8 mouse cellular contexts compared by ENCODE assay signal in the genomic region with DNA sequence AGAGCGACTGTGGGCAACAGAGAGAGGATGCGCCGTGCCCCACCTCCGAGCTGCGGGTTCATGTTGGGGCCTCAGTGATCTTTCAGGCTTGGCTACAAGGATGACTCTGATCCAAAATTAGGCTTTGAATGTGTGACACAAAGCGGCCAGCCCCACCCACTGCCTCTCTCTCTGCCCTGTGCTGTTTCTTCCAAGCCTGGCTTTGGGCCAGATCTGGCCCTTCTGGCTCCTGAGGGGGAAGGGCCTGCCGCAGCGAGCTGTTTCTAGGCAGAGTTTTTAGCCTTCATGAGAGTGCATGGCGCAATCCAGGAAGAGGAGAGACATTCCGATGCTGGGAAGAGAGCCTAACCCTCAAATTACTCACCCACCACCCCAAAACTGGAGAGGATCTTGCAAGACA.
DNase-seq lines count a peak whose midpoint lies in the region; ATAC-seq and TF ChIP-seq lines count a peak whose summit lies in the region.

No protein-coding gene starts in this region.

- H3K36me3 ChIP-seq in embryonic facial prominence, embryonic 10.5 days (replicated peaks): no peaks in the 10 kb centered on the region
- no peaks in the 10 kb centered on the region for H3K36me3 ChIP-seq in heart, adult 2 months (ENCODE audit: control insufficient read depth, insufficient read depth, low read length)
- H3K36me3 ChIP-seq in lung, embryonic 14.5 days (ENCODE audit: insufficient read depth): no peaks in the 10 kb centered on the region
- no peaks in the 10 kb centered on the region for H3K36me3 ChIP-seq in neural tube, embryonic 15.5 days

- H3K9me3 ChIP-seq in embryonic facial prominence, embryonic 10.5 days: no peaks in the 10 kb centered on the region
- H3K9me3 ChIP-seq in lung, embryonic 14.5 days (ENCODE audit: low read depth, low read length): no peaks in the 10 kb centered on the region
- no peaks in the 10 kb centered on the region for H3K9me3 ChIP-seq in neural tube, embryonic 15.5 days (replicated peaks)

- 0 out of 2 replicates have a peak, but pooled peaks have one; percentile 24 for TF ChIP-seq EP300 in heart, adult 2 months (IDR thresholded peaks at IDR 0.05; ENCODE audit: insufficient read depth, low read depth, low read length)

- ATAC-seq in lung, embryonic 14.5 days (ENCODE audit: insufficient read depth): peak; percentile 91
- peak; percentile 60 for ATAC-seq in neural tube, embryonic 15.5 days (ENCODE audit: low FRiP score)

- no peaks in the 10 kb centered on the region for H3K27me3 ChIP-seq in embryonic facial prominence, embryonic 10.5 days (replicated peaks; ENCODE audit: low read depth, poor library complexity, severe bottlenecking)
- H3K27me3 ChIP-seq in heart, adult 2 months (ENCODE audit: control insufficient read depth, insufficient read depth, low read length): no peaks in the 10 kb centered on the region
- H3K27me3 ChIP-seq in lung, embryonic 14.5 days (ENCODE audit: insufficient read depth, low read length): no peaks in the 10 kb centered on the region
- no peaks in the 10 kb centered on the region for H3K27me3 ChIP-seq in neural tube, embryonic 15.5 days (replicated peaks)

- peak overlapping the region; percentile 94 for H3K27ac ChIP-seq in embryonic facial prominence, embryonic 10.5 days (replicated peaks)
- H3K27ac ChIP-seq in heart, adult 2 months: peak overlapping the region; percentile 87
- H3K27ac ChIP-seq in lung, embryonic 14.5 days (ENCODE audit: low read depth): peak overlapping the region; percentile 98
- H3K27ac ChIP-seq in neural tube, embryonic 15.5 days (replicated peaks): peak overlapping the region; percentile 86

- TF ChIP-seq POLR2A in heart, adult 2 months (IDR thresholded peaks at IDR 0.05; ENCODE audit: insufficient read depth, low read depth, low read length): no peak

- intact Hi-C loops in left cerebral cortex, postnatal 14 days (cut with DNase I): no loop called here
- intact Hi-C loops in heart, adult 2 months (cut with DNase I): loop anchor here (5.0 kb wide), 1 partner anchor 78 kb away; no protein-coding TSS in a partner anchor

- H3K4me2 ChIP-seq in lung, embryonic 14.5 days: peak overlapping the region; percentile 53
- peak overlapping the region; percentile 49 for H3K4me2 ChIP-seq in neural tube, embryonic 15.5 days

- no peak overlapping the region for H3K9ac ChIP-seq in heart, adult 2 months (ENCODE audit: low read depth, low read length)
- no peak overlapping the region for H3K9ac ChIP-seq in lung, embryonic 14.5 days
- no peak overlapping the region for H3K9ac ChIP-seq in neural tube, embryonic 15.5 days (replicated peaks)

- peaks cover 36% of the 10 kb centered on the region for H3K4me1 ChIP-seq in embryonic facial prominence, embryonic 10.5 days
- H3K4me1 ChIP-seq in heart, adult 2 months (ENCODE audit: control insufficient read depth, insufficient read depth, low read length): peaks cover 8% of the 10 kb centered on the region
- H3K4me1 ChIP-seq in lung, embryonic 14.5 days (ENCODE audit: insufficient read depth): peaks cover 36% of the 10 kb centered on the region
- H3K4me1 ChIP-seq in neural tube, embryonic 15.5 days: peaks cover 40% of the 10 kb centered on the region

- DNase-seq in left cerebral cortex, postnatal 14 days (ENCODE audit: low spot score in 2 of 2): peak; percentile 47 to 59
- DNase-seq in left cerebral cortex, adult 9 months (ENCODE audit: low spot score in 2 of 2): no peak
- DNase-seq in embryonic facial prominence, embryonic 10.5 days (ENCODE audit: low spot score): peak; percentile 65
- DNase-seq in heart, adult 2 months: peak; percentile 80 to 88
- DNase-seq in kidney, adult 18-20 months: peak; percentile 62
- peak; percentile 99 for DNase-seq in lung, embryonic 14.5 days
- DNase-seq in T-cell, adult 2 months (ENCODE audit: low spot score): no peak

- H3K79me2 ChIP-seq in heart, adult 2 months (replicated peaks; ENCODE audit: control insufficient read depth, insufficient read depth, low read length): no peaks in the 10 kb centered on the region

- no peak for TF ChIP-seq CTCF in heart, adult 2 months (IDR thresholded peaks at IDR 0.05)
- no peak for TF ChIP-seq CTCF in lung, embryonic 14.5 days (IDR thresholded peaks at IDR 0.05; ENCODE audit: low read depth)

- 46% methylated on average over 10 of the region's 10 CpGs for WGBS in embryonic facial prominence, embryonic 10.5 days
- 10% methylated on average over 10 of the region's 10 CpGs for WGBS in heart, adult 2 months
- WGBS in lung, embryonic 14.5 days: 12% methylated on average over 10 of the region's 10 CpGs
- 18% methylated on average over 10 of the region's 10 CpGs for WGBS in neural tube, embryonic 15.5 days

- no peak overlapping the region for H3K4me3 ChIP-seq in embryonic facial prominence, embryonic 10.5 days
- no peak overlapping the region; the same call in 1 of the 2 replicates for H3K4me3 ChIP-seq in heart, adult 2 months
- no peak overlapping the region for H3K4me3 ChIP-seq in lung, embryonic 14.5 days (ENCODE audit: low read depth, low read length)
- H3K4me3 ChIP-seq in neural tube, embryonic 15.5 days (replicated peaks): no peak overlapping the region

Comparison
In these comparisons a context has a peak if more than half of its experiments do, and no peak if none do; other contexts are left out.
1. DNase-seq: peak in left cerebral cortex, postnatal 14 days (2 of 2), embryonic facial prominence, embryonic 10.5 days (single experiment), heart, adult 2 months (2 of 2), kidney, adult 18-20 months (single experiment) and lung, embryonic 14.5 days (single experiment); none in left cerebral cortex, adult 9 months (0 of 2) and T-cell, adult 2 months (single experiment).
2. Peak in every context shown above with its lines, with median percentiles within 50 percentile points of each other: H3K27ac ChIP-seq.